Mouse (Mus musculus) stomach, postnatal 0 days (tissue): ENCODE data around the gene Olfr883. TPM values are rescaled to one million over a fixed set of nuclear protein-coding genes. Genes with fewer than 3 reads are reported as not detected.
A peak's percentile ranks its signal among the peaks of the same experiment; 100 is the strongest.

Source experiments
- ATAC-seq: fragments of 200-750 bp; cut with Nextera tagmentation; 2 replicates; pipeline ENCODE4 v1.8.0; 2017; ENCODE audit not compliant: low FRiP score, low TSS enrichment
- DNase-seq: peaks from one replicate; pipeline ENCODE4 v3.0.0-alpha.2; 2016; ENCODE audit warnings: low spot score
- H3K27ac ChIP-seq: fragments of 300-500 bp; sonication (generic); replicated peaks from 2 replicates; pipeline ENCODE4 v1.5.1; 2014; ENCODE audit warnings: mild to moderate bottlenecking, control low read depth
- H3K27me3 ChIP-seq: fragments of 300-500 bp; sonication (generic); 2 replicates; pipeline ENCODE4 v1.6.1; 2014; ENCODE audit warnings: low read length; ENCODE audit not compliant: control insufficient read depth, insufficient read depth
- H3K36me3 ChIP-seq: fragments of 300-500 bp; sonication (generic); 2 replicates; pipeline ENCODE4 v1.6.1; 2014; ENCODE audit warnings: low read length, mixed read lengths; ENCODE audit not compliant: control insufficient read depth, insufficient read depth
- H3K4me1 ChIP-seq: fragments of 300-500 bp; sonication (generic); replicated peaks from 2 replicates; pipeline ENCODE4 v1.6.1; 2014; ENCODE audit warnings: antibody characterized with exemption; ENCODE audit not compliant: control insufficient read depth, insufficient read depth
- H3K4me2 ChIP-seq: fragments of 300-500 bp; sonication (generic); replicated peaks from 2 replicates; pipeline ENCODE4 v1.6.1; 2014; ENCODE audit warnings: low read depth, mild to moderate bottlenecking, control low read depth, moderate library complexity
- H3K4me3 ChIP-seq: fragments of 300-500 bp; sonication (generic); 2 replicates; pipeline ENCODE4 v1.5.1; 2014; ENCODE audit warnings: low read depth, low read length, control low read depth
- H3K9ac ChIP-seq: fragments of 300-500 bp; sonication (generic); 2 replicates; pipeline ENCODE4 v1.6.1; 2014; ENCODE audit warnings: mild to moderate bottlenecking, low read length, control low read depth, mixed read lengths
- H3K9me3 ChIP-seq: fragments of 300-500 bp; sonication (generic); 2 replicates; pipeline ENCODE4 v1.6.1; 2016; ENCODE audit warnings: low read length; ENCODE audit not compliant: control insufficient read depth
- CTCF ChIP-seq: IDR thresholded peaks from 2 replicates; pipeline ENCODE4 v1.5.1; 2016; ENCODE audit warnings: antibody characterized with exemption, low read depth, mild to moderate bottlenecking, moderate library complexity
- EP300 ChIP-seq: optimal IDR thresholded peaks from 2 replicates; pipeline ENCODE3; 2016; ENCODE audit warnings: antibody characterized with exemption
- WGBS: fragments of 180-500 bp; shearing (Covaris S2); extraction: QIAGEN DNeasy Blood & Tissue Kit; methylation state at CpG from one replicate; pipeline ENCODE4 v1.1.7; 2014; 5-methylcytosine and 5-hydroxymethylcytosine counted together
- polyA plus RNA-seq: library from polyadenylated mRNA; unstranded; fragments of >200 nt; fragmentation: Nextera tagmentation; extraction: Ambion mirVana; gene quantifications from 2 replicates; pipeline ENCODE4 v1.2.1, GENCODE M21; 2015

Gene Olfr883
- not detected in 2 replicates for polyA plus RNA-seq

GRCm38 (mm10) chr9:38025508-38025907 lies at the start of gene Olfr883:
TSS of gene Olfr883 (plus strand) at chr9:38025808.
- no peak within 1 kb of the TSS for H3K4me2 ChIP-seq
- no peak for TF ChIP-seq CTCF
- no peak for TF ChIP-seq EP300
- H3K9me3 ChIP-seq: no peaks in the 10 kb centered on the region
- H3K27me3 ChIP-seq: no peaks in the 10 kb centered on the region
- no peak within 1 kb of the TSS for H3K27ac ChIP-seq
- H3K9ac ChIP-seq: no peak within 1 kb of the TSS
- ATAC-seq: no peak
- no peaks in the 10 kb centered on the region for H3K36me3 ChIP-seq
- no peak for DNase-seq
- H3K4me1 ChIP-seq: no peaks in the 10 kb centered on the region
- H3K4me3 ChIP-seq: no peak within 1 kb of the TSS
- WGBS: 76% methylated on average over 1 of the region's 1 CpGs

GRCm38 (mm10) chr9:37991525-37991924 lies 34.1 kb upstream of the Olfr883 start, which contains the start of gene Olfr881:
TSS of gene Olfr881 (plus strand) at chr9:37991825.
- H3K27ac ChIP-seq: no peak within 1 kb of the TSS
- ATAC-seq: no peak
- H3K4me3 ChIP-seq: no peak within 1 kb of the TSS

GRCm38 (mm10) chr9:37998581-37999204 lies 26.9 kb upstream of the Olfr883 start:
- Histone ChIP-seq H3K4me1 (no peaks in the 10 kb centered on the region), H3K4me2 (no peak overlapping the region), H3K27ac (no peak overlapping the region), H3K27me3 (no peaks in the 10 kb centered on the region), H3K9me3 (no peaks in the 10 kb centered on the region), H3K9ac (no peak overlapping the region), H3K36me3 (no peaks in the 10 kb centered on the region), H3K4me3 (no peak overlapping the region)
- WGBS: 21% methylated on average over 2 of the region's 2 CpGs
- DNase-seq (no peak), ATAC-seq (no peak)
- TF ChIP-seq CTCF: peak; percentile 56
- no peak for TF ChIP-seq EP300

More at GRCm38 (mm10) chr9:37991525-37991924, 34.1 kb upstream of the Olfr883 start, which contains the start of gene Olfr881:
- DNase-seq: no peak
- Histone ChIP-seq H3K4me1 (no peaks in the 10 kb centered on the region), H3K27me3 (no peaks in the 10 kb centered on the region), H3K4me2 (no peak within 1 kb of the TSS), H3K9me3 (no peaks in the 10 kb centered on the region), H3K9ac (no peak within 1 kb of the TSS), H3K36me3 (no peaks in the 10 kb centered on the region)
- no peak for TF ChIP-seq EP300
- no peak for TF ChIP-seq CTCF

- no peak overlapping the region for H3K4me3 ChIP-seq
- H3K36me3 ChIP-seq: no peaks in the 10 kb centered on the region
- DNase-seq (no peak), ATAC-seq (no peak)
- 30% methylated on average over 1 of the region's 1 CpGs for WGBS
- H3K4me1 ChIP-seq: no peaks in the 10 kb centered on the region
- no peak overlapping the region for H3K4me2 ChIP-seq
- TF ChIP-seq EP300: no peak
- no peak for TF ChIP-seq CTCF
- H3K9ac ChIP-seq: no peak overlapping the region
- no peak overlapping the region for H3K27ac ChIP-seq
- H3K27me3 ChIP-seq: no peaks in the 10 kb centered on the region
- no peaks in the 10 kb centered on the region for H3K9me3 ChIP-seq
These were observed 25.6 kb upstream of the Olfr883 start for GRCm38 (mm10) chr9:38000021-38000420.

- ATAC-seq: no peak
- Histone ChIP-seq H3K36me3 (no peaks in the 10 kb centered on the region), H3K9ac (no peak within 1 kb of the TSS), H3K9me3 (no peaks in the 10 kb centered on the region), H3K27ac (no peak within 1 kb of the TSS), H3K4me1 (no peaks in the 10 kb centered on the region), H3K4me3 (no peak within 1 kb of the TSS), H3K4me2 (no peak within 1 kb of the TSS), H3K27me3 (no peaks in the 10 kb centered on the region)
- no peak for DNase-seq
- TF ChIP-seq EP300 (no peak), CTCF (no peak)
- WGBS: 60% methylated on average over 1 of the region's 1 CpGs
These were observed 20.6 kb downstream of the Olfr883 start, which contains the start of gene Olfr884 for GRCm38 (mm10) chr9:38046255-38046654. TSS of gene Olfr884 (plus strand) at chr9:38046555.

- Histone ChIP-seq H3K27ac (no peak within 1 kb of the TSS), H3K9me3 (no peaks in the 10 kb centered on the region), H3K4me1 (no peaks in the 10 kb centered on the region), H3K4me2 (no peak within 1 kb of the TSS), H3K9ac (no peak within 1 kb of the TSS), H3K27me3 (no peaks in the 10 kb centered on the region), H3K4me3 (no peak within 1 kb of the TSS), H3K36me3 (no peaks in the 10 kb centered on the region)
- ATAC-seq (no peak), DNase-seq (no peak)
- no peak for TF ChIP-seq CTCF
- no peak for TF ChIP-seq EP300
- 85% methylated on average over 3 of the region's 3 CpGs for WGBS
These were observed 35.4 kb downstream of the Olfr883 start, which contains the start of gene Olfr885 for GRCm38 (mm10) chr9:38061022-38061421. TSS of gene Olfr885 (plus strand) at chr9:38061322.

Other genes starting within 250 kb of the Olfr883 start
- not detected in 2 replicates for gene Olfr876, start 222.8 kb upstream of the Olfr883 start, polyA plus RNA-seq
- gene Olfr877, start 171.5 kb upstream of the Olfr883 start, polyA plus RNA-seq: 0.04 TPM in 1 of 2 replicates, not detected in the other
- 0.01 TPM in 1 of 2 replicates, not detected in the other for gene Olfr145, start 129.1 kb upstream of the Olfr883 start, polyA plus RNA-seq
- not detected in 2 replicates for gene Olfr878, start 108.0 kb upstream of the Olfr883 start, polyA plus RNA-seq
- gene Olfr881, start 34.0 kb upstream of the Olfr883 start, polyA plus RNA-seq: not detected in 2 replicates
- not detected in 2 replicates for gene Olfr884, start 20.7 kb downstream of the Olfr883 start, polyA plus RNA-seq
- gene Olfr885, start 35.5 kb downstream of the Olfr883 start, polyA plus RNA-seq: not detected in 2 replicates
- gene Olfr887, start 58.3 kb downstream of the Olfr883 start, polyA plus RNA-seq: not detected in 2 replicates
- not detected in 2 replicates for gene Olfr888, start 82.3 kb downstream of the Olfr883 start, polyA plus RNA-seq
- 0.02 and 0.05 TPM in 2 replicates for gene Olfr889, start 89.4 kb downstream of the Olfr883 start, polyA plus RNA-seq
- 0.04 and 0.06 TPM in 2 replicates for gene Olfr890, start 116.7 kb downstream of the Olfr883 start, polyA plus RNA-seq
- gene Olfr891, start 155.0 kb downstream of the Olfr883 start, polyA plus RNA-seq: not detected in 2 replicates
- 0.06 and 0.11 TPM in 2 replicates for gene Olfr893, start 182.6 kb downstream of the Olfr883 start, polyA plus RNA-seq
- not detected in 2 replicates for gene Olfr894, start 192.2 kb downstream of the Olfr883 start, polyA plus RNA-seq
- not detected in 2 replicates for gene Olfr143, start 227.0 kb downstream of the Olfr883 start, polyA plus RNA-seq
- gene Olfr895, start 242.0 kb downstream of the Olfr883 start, polyA plus RNA-seq: not detected in 2 replicates